Mouse (Mus musculus): ENCODE results near the gene Tspan31. TPM values are rescaled to one million over a fixed set of nuclear protein-coding genes. Genes with fewer than 3 reads are reported as not detected.

The Tspan31 gene
- polyA plus RNA-seq, 1 experiment from 2014 or later: 96.7 TPM

DNA sequence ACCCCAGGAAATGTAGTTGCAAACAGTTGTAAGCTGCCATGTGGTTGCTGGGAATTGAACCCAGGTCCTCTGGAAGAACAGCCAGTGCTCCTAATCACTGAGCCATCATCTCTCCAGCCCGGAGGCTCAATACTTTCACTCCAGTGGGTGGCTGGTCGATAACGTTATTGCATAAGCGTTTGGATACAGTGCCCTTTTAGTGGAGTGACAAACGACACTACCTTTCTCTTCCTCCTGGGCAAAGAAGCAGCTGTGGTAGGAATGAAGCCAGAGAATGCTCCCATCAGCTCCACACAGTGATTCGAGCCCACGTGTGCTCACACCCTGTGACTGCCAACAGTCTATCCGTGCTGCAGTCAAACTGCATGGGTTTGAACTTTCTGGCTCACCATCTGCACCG lies 1.1 kb upstream of the Tspan31 start:
- Histone ChIP-seq H3K27ac (ENCODE audit: low read length) (no peak overlapping the region), H3K4me2 (ENCODE audit: low read depth, low read length) (peak overlapping the region; percentile 77), H3K4me3 (ENCODE audit: low read depth, low read length) (peak overlapping the region; percentile 73), H3K4me1 (ENCODE audit: control insufficient read depth, low read depth, low read length) (peaks cover 28% of the 10 kb centered on the region), H3K36me3 (ENCODE audit: control insufficient read depth, insufficient read depth) (peaks cover 11% of the 10 kb centered on the region), H3K9me3 (replicated peaks; ENCODE audit: control insufficient read depth, low read length) (no peaks in the 10 kb centered on the region), H3K9ac (ENCODE audit: low read depth, low read length) (no peak overlapping the region), H3K27me3 (ENCODE audit: control insufficient read depth, insufficient read depth, low read depth, low read length) (no peaks in the 10 kb centered on the region)
- ATAC-seq (ENCODE audit: low read depth): no peak
- WGBS (ENCODE audit: insufficient replicate concordance): 46% methylated on average over 9 of the region's 9 CpGs

GRCm38 (mm10) chr10:127069281-127070189 lies 529 bp downstream of the Tspan31 start:
- Histone ChIP-seq H3K4me3 (ENCODE audit: low read depth, low read length) (peak overlapping the region; percentile 73), H3K27ac (ENCODE audit: low read length) (peak overlapping the region; percentile 78), H3K36me3 (ENCODE audit: control insufficient read depth, insufficient read depth) (peaks cover 25% of the 10 kb centered on the region), H3K27me3 (ENCODE audit: control insufficient read depth, insufficient read depth, low read depth, low read length) (no peaks in the 10 kb centered on the region), H3K4me1 (ENCODE audit: control insufficient read depth, low read depth, low read length) (peaks cover 38% of the 10 kb centered on the region), H3K9ac (ENCODE audit: low read depth, low read length) (peak overlapping the region; percentile 67), H3K4me2 (ENCODE audit: low read depth, low read length) (peak overlapping the region; percentile 77), H3K9me3 (replicated peaks; ENCODE audit: control insufficient read depth, low read length) (no peaks in the 10 kb centered on the region)
- ATAC-seq (ENCODE audit: low read depth): peak; percentile 20; the same call in 1 of the 2 replicates
- WGBS (ENCODE audit: insufficient replicate concordance): 5% methylated on average over 30 of the region's 30 CpGs

DNA sequence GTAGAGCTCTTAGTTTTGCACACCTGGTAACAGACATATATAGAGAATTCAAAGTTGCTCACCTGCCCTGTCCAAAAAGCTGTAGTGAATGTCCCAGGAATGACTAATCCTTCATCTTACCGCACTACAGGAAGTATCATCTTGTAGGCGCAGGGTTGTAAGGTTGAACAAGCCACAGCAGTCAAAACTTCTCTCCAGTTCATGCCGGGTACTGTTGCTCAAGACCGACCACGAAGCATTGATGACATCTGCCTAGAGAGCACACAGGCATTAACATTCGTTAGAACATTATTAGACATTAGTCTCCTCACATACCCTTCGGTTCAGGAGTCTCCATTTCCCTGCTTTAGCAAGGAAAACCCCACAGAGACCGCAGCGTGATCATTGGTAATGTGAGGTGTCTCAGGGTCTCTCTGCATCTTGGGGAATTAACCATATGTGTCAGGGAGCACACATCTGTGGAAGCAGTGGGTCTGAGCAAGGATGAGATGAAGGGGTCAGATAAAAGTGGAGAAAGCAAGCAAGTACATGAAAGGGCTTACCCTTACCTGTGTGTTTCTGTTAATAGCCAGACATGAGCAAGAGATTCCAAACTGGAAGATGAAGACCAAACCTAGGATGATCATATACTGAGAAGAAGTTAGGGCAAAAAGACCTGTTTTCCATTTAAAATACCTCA lies 1.6 kb downstream of the Tspan31 start:
- Histone ChIP-seq H3K9me3 (replicated peaks; ENCODE audit: control insufficient read depth, low read length) (no peaks in the 10 kb centered on the region), H3K4me2 (ENCODE audit: low read depth, low read length) (peak overlapping the region; percentile 77), H3K4me1 (ENCODE audit: control insufficient read depth, low read depth, low read length) (peaks cover 39% of the 10 kb centered on the region), H3K27me3 (ENCODE audit: control insufficient read depth, insufficient read depth, low read depth, low read length) (no peaks in the 10 kb centered on the region), H3K4me3 (ENCODE audit: low read depth, low read length) (peak overlapping the region; percentile 73), H3K9ac (ENCODE audit: low read depth, low read length) (peak overlapping the region; percentile 67), H3K36me3 (ENCODE audit: control insufficient read depth, insufficient read depth) (peaks cover 25% of the 10 kb centered on the region), H3K27ac (ENCODE audit: low read length) (peak overlapping the region; percentile 78)
- no peak for ATAC-seq (ENCODE audit: low read depth)
- 44% methylated on average over 9 of the region's 9 CpGs for WGBS (ENCODE audit: insufficient replicate concordance)

DNA sequence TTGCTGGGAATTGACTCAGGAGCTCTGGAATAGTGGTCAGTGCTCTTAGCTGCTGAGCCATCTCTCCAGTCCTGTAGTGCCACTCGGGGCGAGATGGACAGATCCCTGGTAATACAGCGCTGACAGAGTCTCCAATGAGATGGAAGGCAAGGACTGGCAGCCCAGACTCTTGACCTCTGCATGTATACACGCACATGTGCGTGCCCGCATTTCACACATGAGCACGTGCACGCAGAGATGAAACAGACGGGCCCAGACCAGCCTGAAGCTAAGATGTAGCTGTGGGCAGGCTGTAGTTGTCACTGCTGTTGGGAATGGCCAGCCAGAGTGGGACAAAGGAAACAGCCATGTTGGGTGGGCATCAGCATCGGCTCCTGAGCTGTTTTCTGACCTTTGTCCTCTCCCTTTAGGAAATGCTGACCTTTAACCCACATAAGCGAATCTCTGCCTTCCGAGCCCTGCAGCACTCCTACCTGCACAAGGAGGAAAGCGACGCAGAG lies 3.5 kb downstream of the Tspan31 start:
- Histone ChIP-seq H3K4me3 (ENCODE audit: low read depth, low read length) (no peak overlapping the region), H3K9me3 (replicated peaks; ENCODE audit: control insufficient read depth, low read length) (no peaks in the 10 kb centered on the region), H3K9ac (ENCODE audit: low read depth, low read length) (no peak overlapping the region), H3K4me1 (ENCODE audit: control insufficient read depth, low read depth, low read length) (peaks cover 42% of the 10 kb centered on the region), H3K27me3 (ENCODE audit: control insufficient read depth, insufficient read depth, low read depth, low read length) (peaks cover 11% of the 10 kb centered on the region), H3K4me2 (ENCODE audit: low read depth, low read length) (no peak overlapping the region), H3K27ac (ENCODE audit: low read length) (no peak overlapping the region), H3K36me3 (ENCODE audit: control insufficient read depth, insufficient read depth) (peaks cover 25% of the 10 kb centered on the region)
- no peak for ATAC-seq (ENCODE audit: low read depth)
- 77% methylated on average over 14 of the region's 14 CpGs for WGBS (ENCODE audit: insufficient replicate concordance)

DNA sequence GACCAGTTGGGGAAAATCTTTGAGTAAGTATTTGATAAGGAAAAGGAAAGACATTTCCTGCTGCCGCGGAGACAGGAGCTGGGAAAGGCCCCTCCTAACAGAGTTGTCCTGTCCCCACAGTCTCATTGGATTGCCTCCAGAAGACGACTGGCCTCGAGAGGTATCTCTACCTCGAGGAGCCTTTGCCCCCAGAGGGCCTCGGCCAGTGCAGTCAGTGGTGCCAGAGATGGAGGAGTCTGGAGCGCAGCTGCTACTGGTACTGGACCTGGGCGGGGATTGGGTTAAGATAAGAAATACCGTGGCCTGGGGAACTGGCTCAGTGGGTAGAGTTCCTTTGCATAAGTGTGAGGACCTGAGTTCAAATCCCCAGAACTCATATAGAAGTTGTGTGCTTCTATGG lies 4.1 kb downstream of the Tspan31 start:
- ATAC-seq (ENCODE audit: low read depth): no peak
- Histone ChIP-seq H3K27me3 (ENCODE audit: control insufficient read depth, insufficient read depth, low read depth, low read length) (peaks cover 16% of the 10 kb centered on the region), H3K27ac (ENCODE audit: low read length) (no peak overlapping the region), H3K4me3 (ENCODE audit: low read depth, low read length) (no peak overlapping the region), H3K9me3 (replicated peaks; ENCODE audit: control insufficient read depth, low read length) (no peaks in the 10 kb centered on the region), H3K9ac (ENCODE audit: low read depth, low read length) (no peak overlapping the region), H3K36me3 (ENCODE audit: control insufficient read depth, insufficient read depth) (peaks cover 25% of the 10 kb centered on the region), H3K4me1 (ENCODE audit: control insufficient read depth, low read depth, low read length) (peaks cover 38% of the 10 kb centered on the region), H3K4me2 (ENCODE audit: low read depth, low read length) (no peak overlapping the region)
- 53% methylated on average over 9 of the region's 9 CpGs for WGBS (ENCODE audit: insufficient replicate concordance)

GRCm38 (mm10) chr10:127063913-127064870 lies 5.9 kb downstream of the Tspan31 start:
- peak; percentile 0; the same call in 1 of the 2 replicates for ATAC-seq (ENCODE audit: low read depth)
- Histone ChIP-seq H3K4me1 (ENCODE audit: control insufficient read depth, low read depth, low read length) (peaks cover 36% of the 10 kb centered on the region), H3K36me3 (ENCODE audit: control insufficient read depth, insufficient read depth) (peaks cover 25% of the 10 kb centered on the region), H3K4me2 (ENCODE audit: low read depth, low read length) (peak overlapping the region; percentile 92), H3K4me3 (ENCODE audit: low read depth, low read length) (peak overlapping the region; percentile 78), H3K9ac (ENCODE audit: low read depth, low read length) (peak overlapping the region; percentile 80), H3K27ac (ENCODE audit: low read length) (peak overlapping the region; percentile 77), H3K27me3 (ENCODE audit: control insufficient read depth, insufficient read depth, low read depth, low read length) (peaks cover 34% of the 10 kb centered on the region), H3K9me3 (replicated peaks; ENCODE audit: control insufficient read depth, low read length) (no peaks in the 10 kb centered on the region)
- 10% methylated on average over 37 of the region's 37 CpGs for WGBS (ENCODE audit: insufficient replicate concordance)

DNA sequence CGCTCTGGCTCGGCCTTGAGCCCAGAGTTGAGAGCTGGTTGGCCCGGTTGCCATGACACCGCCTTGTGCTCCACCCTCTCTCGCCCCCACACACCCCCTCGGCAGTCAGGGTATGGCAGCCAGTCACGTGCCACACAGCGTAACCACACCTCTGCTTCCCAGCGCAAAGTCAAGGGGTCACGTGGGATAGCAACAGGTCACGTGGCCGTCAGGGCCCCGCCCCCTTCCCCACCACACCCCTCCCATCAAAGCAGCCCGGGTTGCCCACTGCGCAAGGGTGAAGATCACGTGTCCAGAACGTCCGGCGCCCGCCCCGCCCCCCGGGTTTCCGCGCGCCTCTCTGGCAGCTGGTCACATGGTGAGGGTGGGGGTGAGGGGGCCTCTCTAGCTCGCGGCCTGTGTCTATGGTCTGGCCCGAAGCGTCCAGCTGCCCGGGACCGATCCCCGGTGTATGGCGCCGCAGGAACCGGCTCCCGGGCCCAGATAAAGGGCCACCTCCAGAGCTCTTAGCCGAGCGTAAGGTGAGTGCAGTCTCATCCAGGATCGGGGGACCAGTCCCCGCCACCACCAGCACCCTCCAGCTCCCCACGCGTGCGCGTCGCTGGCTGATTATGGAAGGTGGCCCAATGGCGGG lies 6.7 kb downstream of the Tspan31 start, which contains the start of gene Cdk4:
Gene Cdk4, plus strand, starts transcription at position 296 of the 634 bp plus-strand sequence.
- Histone ChIP-seq H3K4me3 (ENCODE audit: low read depth, low read length) (peak within 1 kb of the TSS; percentile 78), H3K4me1 (ENCODE audit: control insufficient read depth, low read depth, low read length) (peaks cover 28% of the 10 kb centered on the region), H3K27ac (ENCODE audit: low read length) (peak within 1 kb of the TSS; percentile 77), H3K9me3 (replicated peaks; ENCODE audit: control insufficient read depth, low read length) (no peaks in the 10 kb centered on the region), H3K36me3 (ENCODE audit: control insufficient read depth, insufficient read depth) (peaks cover 25% of the 10 kb centered on the region), H3K4me2 (ENCODE audit: low read depth, low read length) (peak within 1 kb of the TSS; percentile 92), H3K27me3 (ENCODE audit: control insufficient read depth, insufficient read depth, low read depth, low read length) (peaks cover 43% of the 10 kb centered on the region), H3K9ac (ENCODE audit: low read depth, low read length) (peak within 1 kb of the TSS; percentile 80)
- peak; percentile 89 for ATAC-seq (ENCODE audit: low read depth)
- WGBS (ENCODE audit: insufficient replicate concordance): 0% methylated on average over 43 of the region's 46 CpGs

- Histone ChIP-seq H3K9ac (ENCODE audit: low read depth, low read length) (no peak overlapping the region), H3K9me3 (replicated peaks; ENCODE audit: control insufficient read depth, low read length) (no peaks in the 10 kb centered on the region), H3K4me2 (ENCODE audit: low read depth, low read length) (0 out of 2 replicates have a peak overlapping the region, but pooled peaks have one; percentile 92), H3K4me3 (ENCODE audit: low read depth, low read length) (no peak overlapping the region), H3K4me1 (ENCODE audit: control insufficient read depth, low read depth, low read length) (peaks cover 26% of the 10 kb centered on the region), H3K27me3 (ENCODE audit: control insufficient read depth, insufficient read depth, low read depth, low read length) (peaks cover 47% of the 10 kb centered on the region), H3K27ac (ENCODE audit: low read length) (no peak overlapping the region), H3K36me3 (ENCODE audit: control insufficient read depth, insufficient read depth) (peaks cover 25% of the 10 kb centered on the region)
- 47% methylated on average over 5 of the region's 5 CpGs for WGBS (ENCODE audit: insufficient replicate concordance)
- no peak for ATAC-seq (ENCODE audit: low read depth)
Measured at GRCm38 (mm10) chr10:127062503-127062902, 7.6 kb downstream of the Tspan31 start.
